Mouse (Mus musculus) adrenal gland, postnatal 25 days (tissue): ENCODE measurements around the gene Plekho1. TPM values are rescaled to one million over a fixed set of nuclear protein-coding genes. Genes with fewer than 3 reads are reported as not detected.
"Not testable (repeated sequence)": the region's sequence is repeated elsewhere in the genome, so short reads cannot be mapped to it uniquely, and the experiment has no call there.

Source experiments
- DNase-seq: peaks from one replicate; pipeline ENCODE4 v3.0.0; 2021; ENCODE audit warnings: mixed read lengths
- total RNA-seq: library from RNA; stranded (reverse); gene quantifications from 2 replicates; pipeline ENCODE4 v1.2.3, GENCODE M21; 2021

Plekho1 gene
- total RNA-seq, 1 experiment from 2014 or later, result 25.1 TPM

- no peak for DNase-seq
Measured at GRCm38 (mm10) chr3:95980276-95980970, 15.4 kb downstream of the Plekho1 start.

DNA sequence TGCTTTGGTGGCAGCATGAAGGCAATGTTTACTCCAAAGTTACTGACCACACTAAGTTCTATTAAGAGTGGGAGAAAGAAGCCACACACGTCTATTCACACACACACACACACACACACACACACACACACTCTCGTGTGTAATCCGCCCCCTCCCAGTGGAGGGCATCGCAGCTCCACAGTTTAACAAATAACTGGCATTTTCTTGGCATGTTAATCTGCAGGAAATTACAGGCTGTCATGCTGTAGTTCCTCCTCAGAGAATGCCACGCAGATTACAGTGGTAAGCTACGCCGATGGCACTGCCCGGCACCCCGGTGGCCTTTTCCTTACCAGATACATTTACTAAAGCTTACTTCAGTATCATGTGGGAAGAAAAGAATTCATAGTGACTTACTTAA lies 17.5 kb downstream of the Plekho1 start:
- DNase-seq, result no peak

GRCm38 (mm10) chr3:95977587-95977986 lies 18.2 kb downstream of the Plekho1 start:
- DNase-seq, result not testable (repeated sequence)

- DNase-seq, result no peak
Measured at GRCm38 (mm10) chr3:95977079-95977478, 18.7 kb downstream of the Plekho1 start.

GRCm38 (mm10) chr3:95972873-95973634 lies 22.7 kb downstream of the Plekho1 start:
- DNase-seq, result no peak

DNA sequence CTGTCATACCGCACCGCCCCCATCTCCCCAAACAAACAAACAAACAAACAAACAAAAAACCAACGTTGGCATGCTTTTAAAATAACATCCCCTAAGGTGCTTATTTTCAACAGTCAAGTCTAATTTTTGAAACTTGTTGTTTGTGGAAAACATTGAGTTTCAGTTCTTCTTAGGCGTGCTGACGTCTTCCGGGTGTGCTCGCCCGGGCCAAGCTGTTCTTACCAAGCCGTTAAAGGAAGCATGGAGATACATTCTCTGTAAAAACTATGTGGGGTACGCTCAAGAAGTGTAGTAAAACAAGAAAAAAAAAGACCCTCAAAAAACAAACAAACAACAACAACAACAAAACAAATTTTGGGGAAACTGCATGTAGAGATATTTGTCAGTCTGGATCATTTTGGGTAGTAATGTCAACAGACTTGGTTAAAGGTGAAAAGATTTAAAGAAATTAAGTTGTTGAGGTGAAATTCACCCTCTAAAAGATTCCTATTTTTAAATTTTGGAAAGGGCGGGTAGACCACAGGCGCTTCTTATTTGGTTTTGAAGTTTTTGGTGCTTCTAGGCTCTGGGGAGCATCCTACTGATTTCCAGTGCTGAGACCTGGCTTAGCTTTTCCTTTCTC lies 23.4 kb downstream of the Plekho1 start:
- DNase-seq, result no peak

DNA sequence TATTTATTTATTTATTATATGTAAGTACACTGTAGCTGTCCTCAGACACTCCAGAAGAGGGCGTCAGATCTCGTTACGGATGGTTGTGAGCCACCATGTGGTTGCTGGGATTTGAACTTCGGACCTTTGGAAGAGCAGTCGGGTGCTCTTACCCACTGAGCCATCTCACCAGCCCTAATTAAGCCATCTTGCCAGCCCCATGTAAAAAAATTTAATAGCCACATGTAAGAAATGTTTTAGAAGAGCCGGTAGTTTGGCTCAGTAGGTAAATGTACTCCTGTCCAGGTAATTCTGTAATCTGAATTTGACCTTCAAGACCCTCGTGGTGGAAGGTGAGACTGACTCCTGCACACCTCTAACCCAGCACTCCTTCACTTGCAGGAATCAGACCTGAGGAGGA lies 25.1 kb downstream of the Plekho1 start:
- not testable (repeated sequence) for DNase-seq

DNA sequence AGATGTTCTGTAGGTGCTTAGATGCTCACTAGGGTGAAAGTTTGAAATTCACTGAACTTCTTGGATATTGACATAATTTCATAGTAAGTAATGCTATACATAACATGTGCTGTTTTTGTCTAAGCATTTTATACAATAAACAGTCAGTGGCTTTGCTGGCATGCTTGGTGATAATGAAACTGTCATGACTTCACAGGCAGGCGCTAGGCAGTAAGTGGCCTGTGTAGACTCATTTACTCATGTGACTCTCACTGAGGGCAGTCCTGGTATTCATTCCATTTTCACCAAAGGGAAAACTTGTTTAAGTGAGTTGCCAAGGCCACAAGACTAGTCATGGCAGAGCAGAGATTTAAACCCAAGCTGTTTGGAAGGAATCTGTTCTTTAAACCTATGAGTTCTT lies 26.5 kb downstream of the Plekho1 start:
- no peak for DNase-seq

DNA sequence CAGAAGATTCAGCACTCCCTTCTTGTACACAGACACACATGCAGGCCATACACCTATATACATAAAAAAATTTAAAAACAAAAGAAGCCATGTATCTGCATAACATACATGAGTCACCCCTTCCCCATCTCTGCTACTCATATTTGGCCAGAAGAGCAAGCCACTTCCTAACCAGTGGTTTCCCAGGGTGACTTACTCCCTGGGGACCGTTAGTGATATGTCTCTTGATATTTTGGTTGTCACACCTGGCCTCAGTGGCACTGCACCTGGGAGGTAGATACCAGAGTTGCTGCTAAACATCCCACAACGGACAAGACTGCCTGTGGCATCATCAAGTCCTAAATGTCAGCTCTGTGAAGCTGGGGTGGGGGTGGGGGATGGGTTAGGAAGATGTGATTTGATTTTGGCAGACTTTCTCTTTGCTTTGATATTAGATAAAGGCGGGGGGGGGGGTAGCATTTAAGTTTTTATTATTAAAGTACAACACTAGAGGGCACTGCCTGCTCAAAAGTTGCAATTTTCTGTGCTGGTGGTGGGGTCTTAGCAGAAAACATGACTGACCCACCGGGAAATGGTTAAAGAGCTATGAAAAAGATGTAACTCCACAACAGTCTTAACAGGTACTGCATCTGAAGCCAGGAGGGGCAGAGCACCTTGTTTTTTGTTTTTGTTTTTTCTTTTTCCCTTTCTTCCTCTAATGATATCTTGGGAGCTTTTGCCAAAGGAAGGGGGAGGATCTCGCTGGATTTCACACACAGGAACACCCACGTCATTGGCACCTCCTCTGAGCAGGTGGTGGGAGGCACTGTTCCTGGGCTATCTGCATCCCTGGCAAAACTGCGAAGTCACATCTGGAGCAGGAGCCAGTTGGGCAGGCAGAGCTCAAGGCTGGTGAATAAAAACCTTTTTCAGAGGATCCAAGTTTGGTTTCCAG lies 30.0 kb downstream of the Plekho1 start:
- DNase-seq, result no peak

DNA sequence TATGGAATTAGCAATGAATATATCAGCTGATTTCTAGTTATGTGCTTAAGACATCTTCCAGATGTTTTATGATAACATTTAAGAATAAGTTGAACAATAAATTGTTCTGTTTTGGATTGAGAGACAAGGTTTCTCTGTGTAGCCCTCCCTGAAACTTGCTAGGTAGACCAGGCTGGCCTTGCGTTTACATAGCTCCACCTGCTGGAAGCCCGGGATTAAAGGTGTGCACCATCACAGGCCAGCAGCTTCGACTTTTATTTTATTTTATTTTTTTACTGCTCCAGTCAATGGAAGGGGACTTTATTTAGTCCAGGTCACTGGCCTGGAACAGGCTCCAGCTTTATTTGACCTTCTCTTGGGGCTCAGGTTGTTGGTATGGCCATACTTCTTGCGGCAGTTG lies 32.1 kb downstream of the Plekho1 start:
- no peak for DNase-seq

GRCm38 (mm10) chr3:95963230-95963629 lies 32.6 kb downstream of the Plekho1 start:
- no peak for DNase-seq

- DNase-seq, result not testable (repeated sequence)
Measured at GRCm38 (mm10) chr3:95962182-95962581, 33.6 kb downstream of the Plekho1 start.

DNA sequence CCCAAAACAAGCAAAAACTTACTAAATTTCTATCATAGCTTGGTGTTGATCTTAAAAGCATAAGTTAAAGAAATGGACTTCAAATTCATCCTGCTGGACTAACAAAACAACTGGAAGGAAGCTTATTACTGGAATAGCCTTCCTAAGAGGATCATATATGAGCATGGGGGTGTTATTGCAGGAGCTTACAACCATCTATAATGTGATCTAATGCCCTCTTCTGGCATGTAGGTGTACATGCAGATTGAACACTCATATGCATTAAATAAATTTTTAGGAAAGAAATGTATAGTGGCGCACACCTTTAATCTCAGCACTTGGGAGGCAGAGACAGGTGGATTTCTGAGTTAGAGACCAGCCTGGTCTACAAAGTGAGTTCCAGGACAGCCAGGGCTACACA lies 36.0 kb downstream of the Plekho1 start:
- no peak for DNase-seq

DNA sequence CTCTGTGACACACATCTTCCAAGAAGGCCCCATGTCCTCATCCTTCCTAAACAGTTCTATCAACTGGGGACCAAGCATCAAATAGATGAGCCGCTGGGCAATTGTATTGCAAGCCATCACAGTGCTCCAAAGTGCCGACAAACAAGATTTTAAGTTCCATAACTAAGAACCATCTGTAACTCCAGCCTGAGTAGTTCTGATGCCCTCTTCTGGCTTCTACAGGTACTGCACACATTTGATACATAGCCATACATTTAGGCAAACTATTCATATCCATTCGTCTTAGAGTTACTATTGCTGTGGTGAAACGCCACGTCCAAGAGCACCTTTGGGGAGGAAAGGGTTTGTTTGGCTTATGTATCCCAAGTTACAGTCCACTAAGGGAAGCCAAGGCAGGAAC lies 36.7 kb downstream of the Plekho1 start:
- DNase-seq, result no peak

- no peak for DNase-seq
Measured at GRCm38 (mm10) chr3:95957359-95958148, 38.2 kb downstream of the Plekho1 start.

DNA sequence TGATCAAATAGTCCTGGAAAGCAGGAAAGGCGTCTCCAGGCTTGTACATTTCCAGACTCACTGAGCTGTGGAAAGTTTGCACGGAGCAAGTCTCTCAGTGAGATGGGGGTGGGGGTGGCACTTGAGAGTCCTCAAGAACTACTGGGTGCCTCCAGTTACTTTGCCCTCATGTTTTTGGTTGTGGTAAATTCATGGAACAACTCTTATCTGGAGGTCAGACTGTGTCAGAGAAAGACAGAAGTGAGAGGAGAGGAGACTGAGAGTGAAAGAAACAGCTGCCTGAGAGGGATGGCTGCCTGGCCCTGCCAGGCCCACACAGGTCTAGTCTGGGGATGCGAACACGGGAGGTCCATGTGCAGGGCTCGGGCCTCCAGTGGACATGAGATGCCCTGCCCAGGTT lies 40.5 kb downstream of the Plekho1 start:
- DNase-seq, result no peak

DNA sequence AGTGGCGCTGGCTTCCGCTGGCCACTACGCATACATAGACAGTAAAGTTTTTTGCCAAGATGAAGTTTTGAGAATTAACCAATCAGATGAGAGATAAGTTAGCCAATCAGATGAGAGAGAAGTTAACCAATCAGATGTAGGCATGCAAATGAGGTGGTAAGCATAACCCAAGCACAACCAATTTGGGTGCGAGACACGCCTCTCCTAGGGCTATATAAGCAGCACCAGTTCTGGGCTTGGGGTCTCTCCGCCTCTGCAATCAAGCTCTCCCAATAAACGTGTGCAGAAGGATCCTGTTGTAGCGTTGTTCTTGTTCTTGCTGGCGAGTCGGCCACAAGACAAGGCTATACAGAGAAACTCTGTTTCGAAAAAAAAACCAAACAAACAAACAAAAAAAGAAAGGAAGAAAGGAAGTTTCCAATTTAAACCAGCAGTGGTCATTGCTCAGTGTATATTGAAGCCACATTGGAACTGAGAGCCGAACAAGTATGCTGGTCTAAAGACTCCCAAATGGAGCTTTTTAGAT lies 41.1 kb downstream of the Plekho1 start:
- not testable (repeated sequence) for DNase-seq

- DNase-seq, result no peak
Measured at GRCm38 (mm10) chr3:95953522-95953921, 42.3 kb downstream of the Plekho1 start.

DNA sequence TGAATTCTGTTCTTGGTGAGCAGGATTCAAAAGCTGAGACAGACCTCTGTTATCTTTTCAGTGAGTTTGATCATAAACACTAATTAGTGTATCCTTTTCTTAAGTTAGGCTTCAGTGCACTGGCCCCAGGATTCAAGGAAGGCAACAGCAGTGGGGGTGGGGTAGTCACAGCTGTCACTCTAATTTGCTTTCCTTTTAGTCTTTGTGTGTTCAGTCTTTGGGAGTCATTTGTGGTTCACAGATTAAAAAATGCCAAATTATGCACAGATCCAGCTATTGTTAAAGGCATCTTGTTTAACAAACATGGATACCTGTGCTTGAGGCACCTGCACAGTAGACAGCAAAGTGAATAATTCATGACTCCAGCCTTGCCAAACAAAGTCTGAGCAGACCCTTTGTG lies 42.8 kb downstream of the Plekho1 start:
- DNase-seq, result no peak

- not testable (repeated sequence) for DNase-seq
Measured at GRCm38 (mm10) chr3:95951566-95951965, 44.2 kb downstream of the Plekho1 start.
